Mouse (Mus musculus): Measurements from ENCODE around the gene Chrne. TPM values are rescaled to one million over a fixed set of nuclear protein-coding genes. Genes with fewer than 3 reads are reported as not detected.
"Not testable (repeated sequence)": the region's sequence is repeated elsewhere in the genome, so short reads cannot be mapped to it uniquely, and the experiment has no call there.

The Chrne gene
- total RNA-seq, 2 experiments from 2014 or later: not detected

GRCm38 (mm10) chr11:70591733-70592132, 27.3 kb downstream of the Chrne start:
- peak; percentile 50 for DNase-seq
- intact Hi-C loops (cut with DNase I): no loop called here

GRCm38 (mm10) chr11:70586954-70587353, 32.1 kb downstream of the Chrne start:
- DNase-seq: no peak
- intact Hi-C loops (cut with DNase I): no loop called here

- no peak for DNase-seq
- intact Hi-C loops (cut with DNase I): no loop called here
Observed at GRCm38 (mm10) chr11:70586261-70586660, 32.8 kb downstream of the Chrne start.

GRCm38 (mm10) chr11:70585457-70585856, 33.6 kb downstream of the Chrne start:
- peak; percentile 23 for DNase-seq
- intact Hi-C loops (cut with DNase I): no loop called here

- intact Hi-C loops (cut with DNase I): no loop called here
- DNase-seq: no peak
Observed at GRCm38 (mm10) chr11:70583775-70584174, 35.2 kb downstream of the Chrne start.

- no peak for DNase-seq
- intact Hi-C loops (cut with DNase I): no loop called here
Observed at GRCm38 (mm10) chr11:70583022-70583714, 35.8 kb downstream of the Chrne start.

GRCm38 (mm10) chr11:70582196-70582595, 36.8 kb downstream of the Chrne start:
- DNase-seq: no peak
- intact Hi-C loops (cut with DNase I): no loop called here

- no peak for DNase-seq
- intact Hi-C loops (cut with DNase I): no loop called here
Observed at GRCm38 (mm10) chr11:70580921-70581320, 38.1 kb downstream of the Chrne start.

- intact Hi-C loops (cut with DNase I): no loop called here
- no peak for DNase-seq
Observed at GRCm38 (mm10) chr11:70580358-70580720, 38.7 kb downstream of the Chrne start.

- intact Hi-C loops (cut with DNase I): no loop called here
- no peak for DNase-seq
Observed at GRCm38 (mm10) chr11:70579710-70580357, 39.2 kb downstream of the Chrne start.

- intact Hi-C loops (cut with DNase I): no loop called here
- no peak for DNase-seq
Observed at GRCm38 (mm10) chr11:70578962-70579361, 40.1 kb downstream of the Chrne start.

GRCm38 (mm10) chr11:70577201-70577600, 41.8 kb downstream of the Chrne start:
- intact Hi-C loops (cut with DNase I): no loop called here
- no peak for DNase-seq

- intact Hi-C loops (cut with DNase I): no loop called here
- DNase-seq: no peak
Observed at GRCm38 (mm10) chr11:70573872-70574271, 45.1 kb downstream of the Chrne start.

- DNase-seq: no peak
- intact Hi-C loops (cut with DNase I): no loop called here
Observed at GRCm38 (mm10) chr11:70572348-70572902, 46.6 kb downstream of the Chrne start.

GRCm38 (mm10) chr11:70571641-70572040, 47.4 kb downstream of the Chrne start:
- intact Hi-C loops (cut with DNase I): no loop called here
- DNase-seq: no peak

- DNase-seq; intact Hi-C loops (cut with DNase I): not testable (repeated sequence)
Observed at GRCm38 (mm10) chr11:70570614-70571013, 48.4 kb downstream of the Chrne start.

GRCm38 (mm10) chr11:70566586-70566985, 52.4 kb downstream of the Chrne start:
- intact Hi-C loops (cut with DNase I): no loop called here
- no peak for DNase-seq

Other genes with a start within 250 kb of the Chrne start
- 10 to 100 TPM; 52.1 to 55.9 TPM for gene Pelp1, start 209.2 kb downstream of the Chrne start, total RNA-seq (2021)
- gene Arrb2, start 186.6 kb downstream of the Chrne start, total RNA-seq (2021): 10 to 100 TPM; 76.6 to 81.3 TPM
- gene Med11, start 167.3 kb downstream of the Chrne start, total RNA-seq (2021): 10 to 100 TPM; 25.7 to 28.0 TPM
- 1 to 10 TPM; 1.2 to 3.7 TPM for gene Zmynd15, start 159.8 kb downstream of the Chrne start, total RNA-seq (2021)
- gene Cxcl16, start 159.2 kb downstream of the Chrne start, total RNA-seq (2021): under 1 TPM; 0.68 to 0.91 TPM
- 1 to 10 TPM in 1 of 2 experiments, not detected in 1; 1.2 TPM for gene Tm4sf5, start 114.0 kb downstream of the Chrne start, total RNA-seq (2021)
- under 1 TPM in 1 of 2 experiments, not detected in 1; 0.62 TPM for gene Vmo1, start 104.6 kb downstream of the Chrne start, total RNA-seq (2021)
- not detected for gene Gltpd2, start 100.0 kb downstream of the Chrne start, total RNA-seq (2021)
- gene Psmb6, start 93.8 kb downstream of the Chrne start, total RNA-seq (2021): 100 to 1,000 TPM; 269 to 276 TPM
- not detected for gene Gm40193, start 86.3 kb downstream of the Chrne start, total RNA-seq (2021)
- 10 to 100 TPM; 32.1 to 34.2 TPM for gene Pld2, start 79.2 kb downstream of the Chrne start, total RNA-seq (2021)
- gene Mink1, start 56.3 kb downstream of the Chrne start, total RNA-seq (2021): 100 to 1,000 TPM; 115 to 139 TPM
- gene 4930544D05Rik, start 3.4 kb downstream of the Chrne start, total RNA-seq (2021): not detected
- under 1 TPM in 1 of 2 experiments, not detected in 1; 0.18 TPM for gene Gp1ba, start 19.9 kb upstream of the Chrne start, total RNA-seq (2021)
- gene Rnf167, start 28.0 kb upstream of the Chrne start, total RNA-seq (2021): 10 to 100 TPM; 52.1 to 52.3 TPM
- 10 to 100 TPM; 88.6 to 92.5 TPM for gene Slc25a11, start 28.3 kb upstream of the Chrne start, total RNA-seq (2021)
- gene Pfn1, start 35.4 kb upstream of the Chrne start, total RNA-seq (2021): 100 to 1,000 TPM; 319 to 321 TPM
- gene Eno3, start 38.0 kb upstream of the Chrne start, total RNA-seq (2021): 1 to 10 TPM; 8.1 to 9.3 TPM
- gene Spag7, start 50.2 kb upstream of the Chrne start, total RNA-seq (2021): 10 to 100 TPM; 50.6 to 56.8 TPM
- 10 to 100 TPM; 65.7 to 69.5 TPM for gene Camta2, start 68.9 kb upstream of the Chrne start, total RNA-seq (2021)
- gene Inca1, start 80.9 kb upstream of the Chrne start, total RNA-seq (2021): under 1 TPM; 0.30 to 0.77 TPM
- gene Kif1c, start 81.3 kb upstream of the Chrne start, total RNA-seq (2021): 10 to 100 TPM; 35.1 to 35.5 TPM
- 10 to 100 TPM; 15.3 to 17.4 TPM for gene Zfp3, start 145.0 kb upstream of the Chrne start, total RNA-seq (2021)
- not detected for gene Scimp, start 193.4 kb upstream of the Chrne start, total RNA-seq (2021)
- 100 to 1,000 TPM; 126 TPM for gene Rabep1, start 225.6 kb upstream of the Chrne start, total RNA-seq (2021)